Mouse (Mus musculus) erythroblast, adult 5-6 weeks (primary cell): ENCODE measurements around the gene Itgb5. TPM values are rescaled to one million over a fixed set of nuclear protein-coding genes. Genes with fewer than 3 reads are reported as not detected.

Source experiments
- ATAC-seq: replicated peaks from 2 replicates; pipeline ENCODE4 v1.8.0; 2016; ENCODE audit warnings: moderate number of reproducible peaks, mild to moderate bottlenecking, moderate TSS enrichment, inconsistent platforms; ENCODE audit not compliant: poor library complexity, low FRiP score, severe bottlenecking
- total RNA-seq, 2 experiments: library from RNA; stranded (forward) in 1 of 2; stranded (reverse) in 1 of 2; fragments of 150-400 nt in 1 of 2; fragments of 200-764, 138-1000 nt in 1 of 2; gene quantifications; 2 replicates each; pipeline versions ENCODE4 v1.2.3 to v1.2.4; 2015 to 2017; ENCODE audit warnings: low replicate concordance in 2 of 2

Gene Itgb5
- total RNA-seq, 2 experiments from 2014 or later, result 8.2 to 25.6 TPM

DNA sequence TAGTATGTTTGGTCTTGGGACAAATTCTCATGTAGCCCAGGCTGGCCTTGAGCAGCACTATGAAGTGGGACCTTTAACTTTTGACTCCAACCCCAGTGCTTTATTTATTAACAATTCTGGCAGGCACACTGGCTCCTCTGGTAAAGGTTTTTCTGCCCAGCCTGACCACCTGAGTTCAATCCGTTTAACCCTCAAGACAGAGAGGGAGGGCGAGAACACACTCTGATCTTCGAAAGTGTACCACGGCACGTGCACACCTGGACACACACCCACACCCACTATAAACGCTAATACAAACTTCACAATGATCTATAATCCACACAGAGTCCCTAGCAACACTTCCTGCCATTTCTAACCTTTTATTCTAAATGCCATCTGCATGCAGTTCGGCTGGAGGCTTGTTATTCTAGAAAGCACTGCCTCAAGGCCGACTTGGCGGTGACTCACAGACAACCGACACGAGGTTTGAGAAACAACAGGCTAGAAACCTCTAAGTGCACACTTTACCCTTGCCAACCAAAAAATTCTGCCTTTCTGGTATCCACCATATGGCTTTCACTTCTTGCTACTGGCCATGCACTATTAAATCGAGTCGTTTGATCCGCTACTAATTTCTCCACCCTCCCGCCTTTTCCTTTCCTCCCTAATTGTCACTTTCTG, 136.5 kb downstream of the Itgb5 start:
- ATAC-seq, result peak; percentile 3; the same call in 1 of the 2 replicates

DNA sequence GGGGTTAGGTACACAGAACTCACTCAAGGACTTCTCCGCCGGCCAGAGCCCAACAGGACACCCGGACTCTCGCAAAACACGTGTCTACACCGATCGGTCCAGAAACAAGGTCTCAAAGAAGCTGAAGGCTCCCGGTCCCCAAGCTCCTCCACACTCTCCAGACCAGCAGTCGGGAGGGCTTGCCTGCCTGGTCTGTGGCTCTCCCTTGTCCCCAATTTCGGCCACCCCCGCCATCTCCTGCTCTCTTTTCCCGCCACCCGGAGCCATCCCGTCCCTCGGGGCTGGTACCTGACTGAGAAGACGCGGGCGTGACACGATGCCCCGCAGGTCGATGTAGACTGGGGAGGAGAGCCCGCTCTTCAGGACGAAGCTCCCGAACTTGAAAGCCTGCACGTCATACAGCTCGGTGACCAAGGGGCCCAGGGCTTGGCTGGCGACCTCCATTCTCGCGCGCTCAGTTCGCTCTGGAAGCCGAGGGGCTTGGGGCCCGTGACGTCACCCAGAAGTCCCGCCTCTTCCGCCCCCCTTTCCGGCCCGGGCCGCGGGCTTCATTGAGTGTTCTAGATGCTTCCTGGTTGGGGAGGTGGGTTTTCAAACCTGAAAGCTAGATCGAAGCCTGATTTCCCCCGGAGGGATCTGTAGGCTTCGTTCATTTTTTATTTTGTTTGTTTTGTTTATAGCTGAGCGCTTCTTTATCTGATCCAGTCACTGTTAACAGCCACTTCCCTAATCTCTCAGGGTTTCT, 137.2 kb downstream of the Itgb5 start, which contains the start of gene Umps:
Gene Umps (minus strand): TSS at position 501 of the 745 bp plus-strand sequence.
- peak; percentile 89 for ATAC-seq

- peak; percentile 45; the same call in 1 of the 2 replicates for ATAC-seq
Observed at GRCm38 (mm10) chr16:33967283-33967640, 137.8 kb downstream of the Itgb5 start.

GRCm38 (mm10) chr16:33979855-33980254, 150.4 kb downstream of the Itgb5 start:
- ATAC-seq, result no peak

GRCm38 (mm10) chr16:33983712-33984111, 154.2 kb downstream of the Itgb5 start:
- no peak; the same call in 1 of the 2 replicates for ATAC-seq

GRCm38 (mm10) chr16:33985372-33985771, 155.9 kb downstream of the Itgb5 start:
- no peak for ATAC-seq

DNA sequence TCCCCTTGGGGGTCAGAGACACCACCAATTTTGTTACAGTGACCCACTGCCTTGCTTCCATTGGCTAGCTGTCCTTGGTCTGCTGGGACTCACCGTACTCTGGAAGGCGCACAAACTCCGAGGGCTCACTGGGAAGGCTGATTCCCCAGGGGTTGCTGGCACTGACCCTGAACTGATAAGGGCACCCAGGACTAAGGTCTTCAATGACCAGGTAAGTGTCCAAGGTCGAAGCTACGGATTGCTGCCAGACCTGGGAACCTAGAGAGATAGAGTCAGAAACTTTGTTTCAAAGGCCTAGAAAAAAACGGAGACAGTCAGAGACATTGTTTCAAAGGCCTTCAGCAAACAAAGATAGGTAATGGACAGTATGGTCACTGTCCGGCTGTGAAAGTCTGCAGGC, 157.5 kb downstream of the Itgb5 start:
- no peak for ATAC-seq

DNA sequence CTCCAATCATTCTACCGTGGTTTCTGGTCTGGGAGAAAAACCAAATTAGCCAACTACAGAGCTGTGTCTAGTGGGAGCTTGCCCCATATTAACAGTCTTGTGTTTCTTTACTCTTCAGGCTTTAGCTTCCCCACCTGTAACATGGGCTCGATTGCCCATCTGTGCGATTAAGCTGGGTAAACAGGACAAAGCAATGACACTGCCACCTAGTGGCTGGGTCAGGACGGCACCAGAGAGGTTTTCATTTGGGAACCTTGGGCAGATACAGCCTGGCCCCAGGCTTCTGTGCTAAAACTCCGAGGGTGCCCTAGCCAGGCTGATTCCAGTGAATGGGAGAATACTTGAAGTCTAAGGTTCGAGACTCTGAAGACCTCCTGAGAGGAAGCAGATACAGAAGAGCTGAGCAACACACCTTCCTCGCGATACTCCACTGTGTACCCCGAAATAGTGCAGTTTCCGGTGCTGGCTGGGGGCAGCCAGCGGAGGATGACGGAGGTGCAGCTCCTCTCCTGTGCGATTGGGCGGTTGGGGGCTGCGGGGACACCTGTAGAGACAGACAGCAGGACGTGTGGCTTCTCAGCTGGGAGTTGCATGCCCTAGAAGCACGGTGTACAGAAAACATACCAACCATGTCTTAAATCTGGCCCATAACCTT, 159.0 kb downstream of the Itgb5 start:
- ATAC-seq, result peak; percentile 79

- ATAC-seq, result no peak
Observed at GRCm38 (mm10) chr16:33989106-33989505, 159.6 kb downstream of the Itgb5 start.

DNA sequence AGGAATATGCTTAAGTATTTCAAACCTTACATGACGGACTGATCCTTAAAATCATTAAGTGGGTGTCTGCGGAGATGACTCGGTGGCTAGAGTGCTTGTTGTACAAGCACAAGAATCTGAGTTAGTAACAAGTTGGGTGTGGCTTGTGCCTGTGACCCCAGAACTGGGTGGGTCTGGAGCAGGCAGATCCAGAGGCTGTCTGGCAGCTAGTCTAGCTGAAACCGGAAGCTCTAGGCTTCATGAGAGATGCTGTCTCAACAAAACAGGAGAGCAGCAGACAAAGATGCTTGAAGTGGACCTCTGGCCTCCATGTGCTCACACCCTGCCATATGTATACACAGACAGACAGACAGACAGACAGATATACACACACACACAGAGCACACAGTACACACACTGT, 161.2 kb downstream of the Itgb5 start:
- no peak for ATAC-seq

- no peak for ATAC-seq
Observed at GRCm38 (mm10) chr16:33994321-33994720, 164.9 kb downstream of the Itgb5 start.

GRCm38 (mm10) chr16:33995496-33995895, 166.0 kb downstream of the Itgb5 start:
- ATAC-seq, result no peak

DNA sequence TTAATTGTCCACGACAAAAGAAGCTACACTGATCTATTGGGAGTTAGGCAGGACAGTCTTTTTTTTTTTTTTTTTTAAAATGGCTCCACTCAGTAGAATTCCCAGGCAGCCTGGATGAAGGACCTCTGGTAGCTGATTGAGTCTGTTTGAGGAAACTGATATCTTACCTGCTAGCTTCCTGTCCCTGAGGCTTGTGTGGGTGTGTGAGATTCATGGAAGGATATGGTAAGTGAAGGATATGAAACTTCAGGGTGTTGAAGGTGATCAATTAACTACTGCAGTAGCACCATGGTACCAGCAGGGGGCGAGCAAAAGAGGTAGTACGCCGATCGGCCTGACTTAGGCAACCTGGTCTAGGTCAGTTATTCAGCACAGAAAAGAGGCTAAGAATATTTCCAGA, 166.6 kb downstream of the Itgb5 start:
- peak; percentile 69 for ATAC-seq

- no peak for ATAC-seq
Observed at GRCm38 (mm10) chr16:33998011-33998410, 168.5 kb downstream of the Itgb5 start.

Other genes starting within 250 kb of the Itgb5 start
- gene Heg1, start 145.3 kb upstream of the Itgb5 start, total RNA-seq (2015; ENCODE audit: low replicate concordance), result 3.7 and 7.5 TPM in 2 replicates
- 2.4 and 6.4 TPM in 2 replicates for gene Heg1, start 145.3 kb upstream of the Itgb5 start, total RNA-seq (2017; ENCODE audit: low replicate concordance)
- gene Muc13, start 35.6 kb upstream of the Itgb5 start, total RNA-seq (2015; ENCODE audit: low replicate concordance), result 7.9 and 9.2 TPM in 2 replicates
- gene Muc13, start 35.6 kb upstream of the Itgb5 start, total RNA-seq (2017; ENCODE audit: low replicate concordance), result 4.4 and 6.6 TPM in 2 replicates
- gene Umps, start 137.4 kb downstream of the Itgb5 start, total RNA-seq (2015; ENCODE audit: low replicate concordance), result 7.5 and 14.2 TPM in 2 replicates
- 11.4 and 13.4 TPM in 2 replicates for gene Umps, start 137.4 kb downstream of the Itgb5 start, total RNA-seq (2017; ENCODE audit: low replicate concordance)